Mouse (Mus musculus): ENCODE results near the gene Tnip1. TPM values are rescaled to one million over a fixed set of nuclear protein-coding genes. Genes with fewer than 3 reads are reported as not detected.

Tnip1 gene
- polyA plus RNA-seq, 1 experiment from 2014 or later: 20.5 TPM

DNA sequence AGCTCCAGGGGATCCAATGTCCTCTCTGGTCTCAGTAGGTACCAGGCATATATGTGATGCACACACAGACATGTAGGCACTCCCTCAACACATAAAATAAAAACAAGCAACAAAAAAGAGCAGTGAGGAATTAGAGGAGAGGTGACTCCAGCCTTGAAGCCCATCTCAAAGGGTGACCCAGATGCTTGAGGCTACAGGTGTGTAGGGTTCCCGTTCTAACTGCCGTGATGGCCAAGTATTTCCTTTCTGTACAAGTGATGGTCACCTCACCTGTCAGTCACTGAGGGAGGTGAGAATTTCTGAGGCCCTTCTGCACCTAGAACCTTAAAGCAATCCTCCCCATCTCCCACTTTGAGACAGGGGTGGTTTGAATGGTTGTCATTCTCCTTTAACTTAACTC, 13.6 kb upstream of the Tnip1 start:
- peaks cover 37% of the 10 kb centered on the region for H3K36me3 ChIP-seq (ENCODE audit: control insufficient read depth, insufficient read depth, low read length)
- peaks cover 19% of the 10 kb centered on the region for H3K4me1 ChIP-seq (replicated peaks; ENCODE audit: control insufficient read depth, insufficient read depth, low read length)
- no peak for DNase-seq (ENCODE audit: low spot score)
- no peak overlapping the region for H3K4me3 ChIP-seq (ENCODE audit: low read depth, low read length)
- no peaks in the 10 kb centered on the region for H3K9me3 ChIP-seq (ENCODE audit: control insufficient read depth, low read length)
- peak overlapping the region; percentile 51; the same call in 1 of the 2 replicates for H3K27ac ChIP-seq (ENCODE audit: low read depth)
- 87% methylated on average over 2 of the region's 2 CpGs for WGBS
- no peak for ATAC-seq (replicated peaks; ENCODE audit: low FRiP score, low TSS enrichment, low read depth)
- no peak overlapping the region for H3K4me2 ChIP-seq (ENCODE audit: low read length)
- H3K27me3 ChIP-seq (replicated peaks; ENCODE audit: control insufficient read depth, insufficient read depth, low read length): no peaks in the 10 kb centered on the region
- no peak overlapping the region for H3K9ac ChIP-seq (ENCODE audit: low read length)

DNA sequence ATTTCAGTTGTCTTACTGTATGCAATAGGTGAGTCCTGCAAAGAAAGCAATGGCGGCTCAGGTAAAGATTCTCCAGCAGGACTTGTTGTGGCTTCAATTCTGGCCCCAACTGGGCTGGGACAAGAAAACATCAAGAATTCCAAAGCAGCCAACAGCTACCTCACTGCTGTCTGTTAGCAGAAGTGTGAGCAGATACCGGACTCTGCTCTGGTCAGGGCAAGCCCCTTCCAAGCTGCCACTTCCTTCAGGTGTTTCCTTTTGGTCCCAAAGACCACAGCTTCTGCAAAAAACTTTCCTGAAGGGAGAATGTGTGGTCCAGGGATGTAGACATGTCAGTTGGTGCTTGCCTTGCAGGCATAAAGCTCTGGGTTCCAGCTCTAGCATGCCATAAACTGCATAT, 13.0 kb upstream of the Tnip1 start:
- WGBS: 93% methylated on average over 2 of the region's 2 CpGs
- H3K9me3 ChIP-seq (ENCODE audit: control insufficient read depth, low read length): no peaks in the 10 kb centered on the region

DNA sequence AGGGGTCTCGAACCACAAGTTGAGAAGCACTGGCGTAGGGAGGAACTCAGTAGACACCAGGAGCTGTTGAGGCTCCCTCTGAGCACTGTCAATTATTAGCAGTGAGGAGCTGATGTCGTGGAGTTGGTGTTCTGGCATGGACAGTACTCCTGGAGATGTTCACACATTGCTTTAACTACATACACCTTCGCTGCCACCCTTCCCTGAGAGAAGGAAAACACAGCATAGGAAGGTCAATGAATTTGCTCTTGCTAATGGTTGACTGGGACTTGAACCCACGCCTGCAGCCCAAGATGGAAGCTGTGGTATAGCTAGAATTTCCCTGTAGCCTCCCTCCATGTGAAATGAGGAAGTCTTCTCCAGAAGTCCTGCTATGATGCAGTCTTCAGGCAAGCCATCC, 12.6 kb upstream of the Tnip1 start:
- H3K36me3 ChIP-seq (ENCODE audit: control insufficient read depth, insufficient read depth, low read length): peaks cover 27% of the 10 kb centered on the region
- H3K4me1 ChIP-seq (replicated peaks; ENCODE audit: control insufficient read depth, insufficient read depth, low read length): peaks cover 19% of the 10 kb centered on the region
- ATAC-seq (replicated peaks; ENCODE audit: low FRiP score, low TSS enrichment, low read depth) (no peak), DNase-seq (ENCODE audit: low spot score) (no peak)
- H3K27me3 ChIP-seq (replicated peaks; ENCODE audit: control insufficient read depth, insufficient read depth, low read length): no peaks in the 10 kb centered on the region
- no peaks in the 10 kb centered on the region for H3K9me3 ChIP-seq (ENCODE audit: control insufficient read depth, low read length)
- H3K4me3 ChIP-seq (ENCODE audit: low read depth, low read length): no peak overlapping the region
- no peak overlapping the region for H3K27ac ChIP-seq (ENCODE audit: low read depth)
- H3K9ac ChIP-seq (ENCODE audit: low read length): no peak overlapping the region
- WGBS: 86% methylated on average over 5 of the region's 5 CpGs
- no peak overlapping the region for H3K4me2 ChIP-seq (ENCODE audit: low read length)

More for the DNA sequence above, 13.0 kb upstream of the Tnip1 start:
- Histone ChIP-seq H3K36me3 (ENCODE audit: control insufficient read depth, insufficient read depth, low read length) (peaks cover 31% of the 10 kb centered on the region), H3K4me1 (replicated peaks; ENCODE audit: control insufficient read depth, insufficient read depth, low read length) (peaks cover 19% of the 10 kb centered on the region), H3K27me3 (replicated peaks; ENCODE audit: control insufficient read depth, insufficient read depth, low read length) (no peaks in the 10 kb centered on the region), H3K4me3 (ENCODE audit: low read depth, low read length) (no peak overlapping the region), H3K27ac (ENCODE audit: low read depth) (no peak overlapping the region), H3K9ac (ENCODE audit: low read length) (no peak overlapping the region), H3K4me2 (ENCODE audit: low read length) (no peak overlapping the region)
- ATAC-seq (replicated peaks; ENCODE audit: low FRiP score, low TSS enrichment, low read depth) (no peak), DNase-seq (ENCODE audit: low spot score) (no peak)

GRCm38 (mm10) chr11:54974639-54975038, 11.9 kb upstream of the Tnip1 start:
- DNase-seq (ENCODE audit: low spot score) (no peak), ATAC-seq (replicated peaks; ENCODE audit: low FRiP score, low TSS enrichment, low read depth) (no peak)
- Histone ChIP-seq H3K36me3 (ENCODE audit: control insufficient read depth, insufficient read depth, low read length) (peaks cover 20% of the 10 kb centered on the region), H3K4me1 (replicated peaks; ENCODE audit: control insufficient read depth, insufficient read depth, low read length) (peaks cover 19% of the 10 kb centered on the region), H3K27ac (ENCODE audit: low read depth) (no peak overlapping the region), H3K27me3 (replicated peaks; ENCODE audit: control insufficient read depth, insufficient read depth, low read length) (no peaks in the 10 kb centered on the region), H3K9ac (ENCODE audit: low read length) (no peak overlapping the region), H3K9me3 (ENCODE audit: control insufficient read depth, low read length) (no peaks in the 10 kb centered on the region), H3K4me3 (ENCODE audit: low read depth, low read length) (no peak overlapping the region), H3K4me2 (ENCODE audit: low read length) (no peak overlapping the region)
- 88% methylated on average over 4 of the region's 4 CpGs for WGBS

GRCm38 (mm10) chr11:54973481-54974212, 10.9 kb upstream of the Tnip1 start:
- Histone ChIP-seq H3K27ac (ENCODE audit: low read depth) (no peak overlapping the region), H3K36me3 (ENCODE audit: control insufficient read depth, insufficient read depth, low read length) (peaks cover 10% of the 10 kb centered on the region; the same call in 1 of the 2 replicates), H3K4me3 (ENCODE audit: low read depth, low read length) (no peak overlapping the region), H3K4me2 (ENCODE audit: low read length) (peak overlapping the region; percentile 8; the same call in 1 of the 2 replicates), H3K9me3 (ENCODE audit: control insufficient read depth, low read length) (no peaks in the 10 kb centered on the region), H3K4me1 (replicated peaks; ENCODE audit: control insufficient read depth, insufficient read depth, low read length) (peaks cover 19% of the 10 kb centered on the region), H3K27me3 (replicated peaks; ENCODE audit: control insufficient read depth, insufficient read depth, low read length) (no peaks in the 10 kb centered on the region), H3K9ac (ENCODE audit: low read length) (no peak overlapping the region)
- ATAC-seq (replicated peaks; ENCODE audit: low FRiP score, low TSS enrichment, low read depth) (peak; percentile 45; the same call in 1 of the 2 replicates), DNase-seq (ENCODE audit: low spot score) (no peak)
- WGBS: 46% methylated on average over 8 of the region's 8 CpGs

DNA sequence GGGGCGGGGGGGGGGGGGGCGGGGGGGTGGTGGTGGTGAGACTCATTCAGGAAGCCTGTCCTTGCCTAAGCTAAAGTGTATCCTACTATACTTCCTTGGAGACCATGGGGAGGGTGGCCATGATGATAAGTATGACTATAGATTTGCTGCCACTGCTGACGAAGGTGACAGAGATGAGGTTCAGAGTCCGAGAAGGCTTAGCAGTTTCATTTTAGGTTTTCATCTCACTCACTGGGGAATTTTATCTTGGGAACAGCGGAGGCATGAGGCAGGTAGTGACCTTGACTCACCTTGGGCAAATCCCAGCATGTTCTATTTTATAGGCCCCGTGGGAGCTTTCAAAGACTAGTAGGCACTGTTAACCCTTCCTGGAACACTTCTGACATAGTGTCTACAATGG, 10.1 kb upstream of the Tnip1 start:
- Histone ChIP-seq H3K9me3 (ENCODE audit: control insufficient read depth, low read length) (no peaks in the 10 kb centered on the region), H3K4me3 (ENCODE audit: low read depth, low read length) (no peak overlapping the region), H3K36me3 (ENCODE audit: control insufficient read depth, insufficient read depth, low read length) (peaks cover 2% of the 10 kb centered on the region; the same call in 1 of the 2 replicates), H3K4me1 (replicated peaks; ENCODE audit: control insufficient read depth, insufficient read depth, low read length) (peaks cover 15% of the 10 kb centered on the region), H3K9ac (ENCODE audit: low read length) (no peak overlapping the region), H3K27me3 (replicated peaks; ENCODE audit: control insufficient read depth, insufficient read depth, low read length) (no peaks in the 10 kb centered on the region), H3K4me2 (ENCODE audit: low read length) (no peak overlapping the region), H3K27ac (ENCODE audit: low read depth) (no peak overlapping the region)
- 55% methylated on average over 6 of the region's 6 CpGs for WGBS
- ATAC-seq (replicated peaks; ENCODE audit: low FRiP score, low TSS enrichment, low read depth): no peak
- DNase-seq (ENCODE audit: low spot score): no peak

DNA sequence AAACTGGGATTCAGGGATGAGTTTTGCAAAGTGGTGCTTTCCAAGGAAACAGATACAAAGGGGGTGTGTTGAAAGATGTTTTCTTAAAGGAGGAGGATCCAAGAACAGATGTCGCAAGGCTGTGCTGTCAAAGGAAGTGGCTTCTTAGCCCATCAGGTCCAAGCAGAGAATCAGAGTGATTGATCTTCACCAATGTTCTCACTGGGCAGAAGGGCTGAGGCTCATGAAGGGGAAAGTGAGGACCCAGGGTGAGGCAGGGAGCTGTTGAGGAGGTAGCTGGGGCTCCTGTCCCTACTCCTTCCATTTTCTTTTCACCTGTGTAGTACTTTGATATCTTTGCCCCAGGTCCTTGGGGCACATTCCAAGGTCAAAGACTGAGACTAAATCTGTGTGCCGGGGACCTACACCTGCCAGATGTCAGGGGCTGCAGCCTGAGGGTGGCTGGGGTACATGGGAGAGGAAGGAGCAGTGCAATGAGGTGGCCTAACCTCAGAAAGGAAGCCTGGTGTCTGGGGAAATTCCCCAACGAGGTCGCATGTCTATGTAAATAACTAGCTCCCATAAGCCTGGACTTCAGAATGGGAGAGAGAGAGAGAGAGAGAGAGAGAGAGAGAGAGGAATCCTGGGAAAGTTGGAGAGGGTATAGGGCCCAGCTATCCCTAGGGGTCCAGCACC, 9.5 kb upstream of the Tnip1 start:
- DNase-seq (ENCODE audit: low spot score): no peak
- Histone ChIP-seq H3K36me3 (ENCODE audit: control insufficient read depth, insufficient read depth, low read length) (no peaks in the 10 kb centered on the region), H3K4me1 (replicated peaks; ENCODE audit: control insufficient read depth, insufficient read depth, low read length) (peaks cover 13% of the 10 kb centered on the region), H3K27ac (ENCODE audit: low read depth) (no peak overlapping the region), H3K4me3 (ENCODE audit: low read depth, low read length) (no peak overlapping the region), H3K27me3 (replicated peaks; ENCODE audit: control insufficient read depth, insufficient read depth, low read length) (no peaks in the 10 kb centered on the region), H3K9ac (ENCODE audit: low read length) (no peak overlapping the region), H3K9me3 (ENCODE audit: control insufficient read depth, low read length) (no peaks in the 10 kb centered on the region), H3K4me2 (ENCODE audit: low read length) (no peak overlapping the region)
- no peak for ATAC-seq (replicated peaks; ENCODE audit: low FRiP score, low TSS enrichment, low read depth)
- 46% methylated on average over 4 of the region's 4 CpGs for WGBS

DNA sequence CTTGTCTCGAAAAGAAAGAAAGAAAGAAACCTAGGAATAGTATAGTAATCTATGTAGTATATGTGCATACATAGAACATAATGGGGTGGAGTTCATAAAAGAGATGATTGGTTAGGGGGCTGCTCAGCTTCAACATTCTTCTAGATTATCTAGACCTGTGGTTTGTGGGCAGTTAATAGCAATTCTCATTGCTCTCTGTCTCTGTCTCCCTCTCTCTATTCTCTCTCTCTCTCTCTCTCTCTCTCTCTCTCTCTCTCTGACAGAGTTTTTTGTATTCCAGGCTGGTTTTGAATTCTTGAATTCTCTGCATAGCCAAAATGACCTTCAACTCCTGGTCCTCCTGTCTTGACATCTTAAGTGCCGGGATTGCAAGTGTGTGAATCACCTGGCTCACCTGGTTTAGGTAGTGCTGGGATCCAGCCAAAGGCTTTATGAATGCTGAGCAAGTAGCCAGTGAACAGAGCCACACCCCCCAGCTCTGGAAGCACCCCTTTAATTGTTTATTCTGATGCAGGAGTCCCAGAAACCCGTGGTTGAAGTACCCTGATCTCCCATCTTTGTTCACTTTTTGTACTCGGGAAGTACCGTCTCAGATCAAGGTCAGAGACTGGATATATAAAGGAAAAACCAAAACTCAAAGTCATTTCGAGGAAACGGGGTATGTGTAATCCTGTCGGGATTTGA, 8.8 kb upstream of the Tnip1 start:
- H3K27ac ChIP-seq (ENCODE audit: low read depth): no peak overlapping the region
- DNase-seq (ENCODE audit: low spot score) (no peak), ATAC-seq (replicated peaks; ENCODE audit: low FRiP score, low TSS enrichment, low read depth) (no peak)
- no peaks in the 10 kb centered on the region for H3K27me3 ChIP-seq (replicated peaks; ENCODE audit: control insufficient read depth, insufficient read depth, low read length)
- H3K4me3 ChIP-seq (ENCODE audit: low read depth, low read length): no peak overlapping the region
- no peaks in the 10 kb centered on the region for H3K36me3 ChIP-seq (ENCODE audit: control insufficient read depth, insufficient read depth, low read length)
- 67% methylated on average over 8 of the region's 8 CpGs for WGBS
- H3K9me3 ChIP-seq (ENCODE audit: control insufficient read depth, low read length): no peaks in the 10 kb centered on the region
- H3K4me1 ChIP-seq (replicated peaks; ENCODE audit: control insufficient read depth, insufficient read depth, low read length): peaks cover 13% of the 10 kb centered on the region
- H3K9ac ChIP-seq (ENCODE audit: low read length): no peak overlapping the region
- no peak overlapping the region for H3K4me2 ChIP-seq (ENCODE audit: low read length)

Measured in intestine, embryonic 14.5 days (tissue).